Mouse (Mus musculus): ENCODE data around the gene Armh3.

Gene Armh3

DNA sequence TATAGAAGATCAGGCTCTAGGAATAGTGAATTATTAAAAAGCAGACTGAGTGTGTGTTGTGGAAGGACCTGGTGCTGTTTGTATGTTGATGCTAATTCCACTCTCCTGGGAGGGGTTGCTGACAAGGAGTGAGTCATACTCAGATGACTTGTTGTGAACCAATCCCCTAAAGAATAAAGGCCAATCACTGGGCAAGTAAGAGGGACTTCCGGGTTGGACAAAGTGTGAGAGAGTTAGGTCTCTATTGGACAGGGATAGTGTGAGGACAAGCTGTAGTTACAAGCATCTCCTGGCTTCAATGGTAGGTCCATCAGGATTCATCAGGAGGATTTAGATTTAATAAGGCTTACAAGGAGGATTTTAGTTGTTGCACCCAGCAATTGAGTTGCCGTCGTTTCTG, 10.1 kb downstream of the Armh3 start:
- no peak for DNase-seq (ENCODE audit: low read depth)

DNA sequence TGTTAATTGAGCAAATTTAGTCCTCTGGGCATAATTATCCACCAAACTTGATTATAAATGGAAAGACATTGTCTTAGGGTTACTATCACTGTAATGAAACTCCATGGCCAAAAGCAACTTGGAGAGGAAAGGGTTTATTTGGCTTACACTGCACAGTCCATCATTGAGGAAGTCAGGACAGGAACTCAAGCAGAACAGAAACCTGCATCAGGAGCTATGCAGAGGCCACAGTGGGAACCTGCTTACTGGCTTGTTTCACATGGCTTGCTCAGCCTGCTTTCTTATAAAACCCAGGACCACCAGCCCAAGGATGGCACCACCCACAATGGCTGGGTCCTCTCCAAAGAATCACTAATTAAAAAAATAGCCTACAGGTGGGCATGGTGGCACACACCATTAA, 13.9 kb downstream of the Armh3 start:
- no peak for DNase-seq (ENCODE audit: low read depth)

DNA sequence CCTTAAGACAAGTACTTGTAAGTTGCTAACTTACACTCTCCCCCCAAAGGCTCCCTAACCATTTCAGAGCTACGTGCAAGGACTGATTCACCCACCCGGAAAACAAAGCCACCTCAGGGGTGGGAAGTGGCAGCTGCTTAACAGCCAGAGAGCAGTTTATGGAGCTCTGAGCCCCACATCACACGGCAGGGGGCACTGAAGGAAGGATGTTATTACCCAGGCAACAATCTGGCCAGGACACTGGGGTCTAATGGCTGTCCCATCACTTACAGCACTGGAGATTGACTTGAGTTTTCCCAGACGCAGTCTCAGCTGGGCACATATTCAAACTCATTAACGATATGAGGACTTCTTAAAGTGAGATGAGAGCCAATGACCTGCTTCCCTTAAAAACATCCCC, 37.5 kb downstream of the Armh3 start:
- no peak for DNase-seq (ENCODE audit: low read depth)

DNA sequence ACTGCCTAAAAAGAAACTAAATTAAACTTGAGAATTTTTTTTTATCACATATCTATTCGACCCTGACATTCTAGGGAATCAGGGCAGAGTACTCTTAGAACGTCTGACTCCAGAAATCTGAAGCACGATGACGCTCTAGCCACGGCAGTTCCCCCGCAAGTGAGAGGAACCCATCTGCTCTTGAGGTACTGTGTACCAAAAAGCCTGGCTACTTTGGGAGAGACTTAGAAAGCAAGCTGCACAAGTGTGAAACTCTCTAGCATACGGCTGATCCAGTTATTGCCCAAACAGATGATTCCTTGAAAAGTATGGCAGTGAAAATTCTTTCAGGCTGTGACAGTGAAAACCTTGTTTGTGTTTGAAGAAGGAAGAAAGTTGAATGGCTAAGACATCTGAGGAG, 41.6 kb downstream of the Armh3 start:
- DNase-seq (ENCODE audit: low read depth), result no peak

DNA sequence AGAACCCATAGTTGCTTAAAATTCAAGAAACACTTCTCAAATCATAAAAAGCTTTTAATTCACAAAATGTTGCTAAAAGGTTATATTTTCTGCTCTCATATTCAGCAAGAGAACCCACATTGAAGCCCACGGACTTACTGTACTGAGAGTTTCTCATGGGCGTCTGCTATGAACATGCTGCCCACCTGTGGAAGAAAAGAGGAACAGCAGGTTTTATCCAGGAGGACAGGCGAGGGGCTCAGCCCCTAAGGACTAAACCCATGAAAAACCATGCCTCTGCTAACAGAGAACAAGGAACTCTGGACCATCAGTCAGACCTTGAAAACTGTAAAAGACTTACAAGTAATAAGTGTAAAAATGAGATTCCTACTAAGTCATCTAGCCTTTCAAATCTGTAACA, 45.0 kb downstream of the Armh3 start:
- no peak for DNase-seq (ENCODE audit: low read depth)

DNA sequence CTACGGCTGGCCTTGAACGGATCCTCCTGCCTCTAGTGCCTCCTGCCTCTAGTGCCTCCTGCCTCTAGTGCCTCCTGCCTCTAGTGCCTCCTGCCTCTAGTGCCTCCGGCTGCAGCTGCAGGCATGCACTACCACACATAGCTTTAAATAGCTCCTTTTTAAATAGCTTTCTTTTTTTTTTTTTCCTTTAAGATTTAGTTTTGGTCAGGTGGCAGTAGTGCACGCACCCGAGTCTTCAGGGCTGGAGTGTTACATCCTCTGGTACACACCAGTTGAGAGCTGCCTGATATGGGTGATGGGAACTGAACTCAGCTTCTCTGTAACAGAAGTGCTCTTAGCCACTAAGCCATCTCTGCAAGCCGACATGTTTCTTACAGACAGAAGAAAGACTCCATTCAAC, 49.1 kb downstream of the Armh3 start:
- DNase-seq (ENCODE audit: low read depth), result no peak

DNA sequence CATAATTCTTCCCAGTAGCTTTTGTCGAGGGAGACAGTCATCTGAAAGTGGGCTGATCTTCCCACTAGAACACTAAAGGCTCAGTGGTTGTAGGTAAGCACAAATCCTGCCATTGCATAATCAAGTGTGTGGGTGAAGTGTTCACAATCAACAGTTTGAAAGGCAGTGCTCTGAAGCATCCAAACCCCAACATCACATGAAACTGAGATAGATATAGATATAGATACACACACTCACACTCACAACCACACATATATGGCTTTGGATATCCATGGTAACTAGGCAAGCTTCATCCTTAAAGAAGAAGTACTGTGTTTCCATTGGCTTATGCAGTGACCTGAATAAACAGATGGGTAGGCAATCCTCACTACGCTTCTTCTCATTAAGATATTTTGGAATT, 50.5 kb downstream of the Armh3 start:
- DNase-seq (ENCODE audit: low read depth), result no peak

DNA sequence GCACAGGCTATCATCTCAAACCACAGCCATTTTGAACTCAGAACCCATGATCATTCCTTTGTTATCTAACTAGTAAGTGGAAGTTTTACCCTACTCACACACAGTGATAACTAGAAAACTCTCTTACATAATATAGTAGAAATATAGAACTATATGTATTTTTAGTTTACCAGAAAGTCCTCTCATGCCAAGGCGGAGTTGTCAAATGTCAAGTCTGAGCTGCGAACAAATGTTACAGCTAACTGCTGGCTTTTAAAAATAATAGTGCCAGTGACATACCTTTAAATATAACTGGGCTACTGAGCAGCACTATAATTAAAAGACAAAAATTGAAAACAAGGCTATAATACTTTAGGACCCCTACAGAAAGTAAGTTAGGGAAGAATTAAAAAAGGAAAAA, 51.0 kb downstream of the Armh3 start:
- no peak for DNase-seq (ENCODE audit: low read depth)

DNA sequence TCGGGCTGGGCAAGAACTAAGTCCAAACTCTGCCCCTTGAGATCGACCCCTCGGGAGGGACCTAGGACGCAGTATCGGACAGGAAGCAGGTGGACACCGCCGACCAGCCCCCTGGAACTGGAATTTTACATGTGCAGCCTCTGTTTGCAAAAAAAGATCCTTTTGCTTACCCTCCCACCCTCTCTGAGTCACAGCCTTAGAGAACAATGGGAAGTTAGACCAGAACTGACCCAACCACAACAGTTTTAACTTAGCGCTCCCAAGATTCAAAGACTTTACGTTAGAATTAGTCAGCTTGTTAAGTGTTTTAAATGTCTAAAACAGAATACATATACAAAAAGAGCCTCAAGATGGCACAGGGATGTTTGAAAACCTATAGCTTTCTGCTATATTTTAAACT, 51.7 kb downstream of the Armh3 start:
- no peak for DNase-seq (ENCODE audit: low read depth)

DNA sequence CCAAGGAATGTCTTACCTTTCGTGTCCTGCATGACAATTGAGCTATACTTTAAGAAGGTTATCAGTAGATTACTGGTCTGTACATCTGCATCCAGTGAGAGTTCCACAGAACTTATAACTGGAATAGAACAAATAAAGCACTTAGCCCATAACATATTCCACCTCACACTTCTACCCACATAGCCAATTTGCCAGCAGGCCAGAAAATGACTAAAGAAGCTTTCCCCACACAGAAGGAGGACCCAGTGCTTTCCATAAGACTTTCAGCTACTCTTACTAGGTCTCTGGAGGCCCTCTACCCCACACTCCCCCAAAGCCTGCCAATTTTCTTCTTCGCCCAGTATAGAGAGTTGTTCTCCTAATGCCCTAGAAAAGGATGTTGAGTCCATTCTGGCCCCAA, 52.3 kb downstream of the Armh3 start:
- DNase-seq (ENCODE audit: low read depth), result no peak

DNA sequence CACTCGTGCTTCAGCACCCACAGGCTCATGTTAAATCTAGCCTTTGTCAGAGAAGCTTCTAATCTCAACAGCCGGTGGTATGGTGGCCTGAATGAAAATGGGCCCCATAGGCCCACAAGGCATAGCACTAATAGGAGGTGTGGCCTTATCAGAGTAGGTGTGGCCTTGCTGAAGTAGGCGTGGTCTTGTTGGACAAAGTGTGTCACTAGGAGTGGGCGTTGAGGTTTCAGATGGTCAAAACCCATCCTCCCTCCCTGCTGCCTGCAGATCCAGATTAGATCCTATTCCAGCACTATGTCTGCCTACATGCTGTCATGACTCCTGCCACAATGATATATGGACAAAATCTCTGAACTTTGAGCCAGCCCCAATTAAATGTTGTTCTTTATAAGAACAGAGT, 54.5 kb downstream of the Armh3 start:
- no peak for DNase-seq (ENCODE audit: low read depth)

DNA sequence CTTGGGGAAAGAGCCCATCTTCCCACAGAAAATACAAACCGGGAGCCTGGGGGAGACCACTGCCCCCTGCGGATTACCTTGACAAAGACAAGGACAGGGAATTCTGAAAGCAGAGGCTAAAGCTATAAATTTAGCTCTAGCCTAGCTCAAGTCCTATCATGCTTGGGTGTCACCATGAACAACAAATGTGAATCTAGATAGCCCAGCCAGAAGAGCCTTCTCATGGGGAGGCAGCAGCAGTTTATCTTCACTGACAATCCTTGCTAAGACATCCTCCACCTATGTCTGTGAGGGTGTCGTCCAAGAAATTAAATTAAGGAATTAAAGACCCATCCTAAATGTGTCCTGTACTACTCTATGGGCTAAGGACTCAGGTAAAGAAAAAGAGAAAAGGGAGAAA, 60.2 kb downstream of the Armh3 start:
- no peak for DNase-seq (ENCODE audit: low read depth)

DNA sequence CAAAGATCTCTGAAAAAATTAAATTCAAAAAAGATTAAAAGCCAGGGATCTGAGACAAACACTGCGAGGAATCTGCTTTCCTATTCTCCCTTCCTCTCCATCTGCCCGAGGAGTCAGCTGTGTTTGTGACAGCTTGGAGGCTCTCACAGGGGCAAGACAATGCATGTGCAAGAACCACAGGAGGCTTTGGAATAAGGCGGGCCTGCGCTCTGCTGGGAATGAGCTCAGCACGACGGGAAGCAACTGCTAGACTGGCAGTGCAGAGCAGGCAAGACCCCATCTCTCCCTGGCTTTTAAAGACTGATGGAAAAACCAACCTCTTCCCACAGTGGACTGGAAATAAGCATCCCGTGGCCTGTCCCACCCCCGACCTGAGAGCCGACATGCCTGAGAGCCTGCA, 60.8 kb downstream of the Armh3 start:
- no peak for DNase-seq (ENCODE audit: low read depth)

DNA sequence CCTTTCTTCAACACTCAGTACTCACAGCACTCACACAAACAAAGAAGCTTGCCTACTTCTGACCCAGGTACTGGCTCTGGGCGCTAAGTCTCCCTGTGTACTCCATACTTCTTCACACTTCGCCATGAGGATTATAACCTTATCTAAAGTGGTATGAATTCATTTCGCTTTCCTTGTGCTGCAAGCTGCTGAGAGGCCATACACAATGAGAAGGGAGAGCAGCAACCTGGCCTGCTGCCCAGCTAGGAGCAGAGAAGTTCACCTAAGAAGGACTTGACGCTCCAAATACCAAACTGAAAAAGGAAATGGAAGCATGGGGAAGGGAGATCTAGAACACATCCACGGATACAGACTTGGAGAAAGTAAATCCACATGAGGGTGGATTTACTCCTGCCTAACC, 71.1 kb downstream of the Armh3 start:
- no peak for DNase-seq (ENCODE audit: low read depth)

DNA sequence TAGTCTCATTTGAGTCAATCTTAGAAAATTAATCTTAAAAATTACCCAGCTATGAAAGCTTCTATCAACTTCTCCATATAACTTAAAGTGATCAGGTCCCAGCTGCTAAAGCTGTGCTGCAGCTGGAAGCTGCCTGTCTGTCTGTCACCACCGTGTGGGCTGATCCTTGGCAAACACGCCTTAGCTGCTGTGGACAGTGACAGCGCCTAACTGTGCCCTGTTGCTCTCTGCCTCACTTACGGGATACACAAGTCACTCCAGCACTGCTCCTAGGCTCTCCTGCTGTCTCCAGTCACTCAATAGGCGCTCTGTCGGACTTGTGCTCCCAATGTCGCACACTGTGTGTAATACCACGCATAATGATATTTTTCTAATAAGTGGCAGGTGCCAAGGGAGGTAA, 71.9 kb downstream of the Armh3 start:
- DNase-seq (ENCODE audit: low read depth), result no peak

DNA sequence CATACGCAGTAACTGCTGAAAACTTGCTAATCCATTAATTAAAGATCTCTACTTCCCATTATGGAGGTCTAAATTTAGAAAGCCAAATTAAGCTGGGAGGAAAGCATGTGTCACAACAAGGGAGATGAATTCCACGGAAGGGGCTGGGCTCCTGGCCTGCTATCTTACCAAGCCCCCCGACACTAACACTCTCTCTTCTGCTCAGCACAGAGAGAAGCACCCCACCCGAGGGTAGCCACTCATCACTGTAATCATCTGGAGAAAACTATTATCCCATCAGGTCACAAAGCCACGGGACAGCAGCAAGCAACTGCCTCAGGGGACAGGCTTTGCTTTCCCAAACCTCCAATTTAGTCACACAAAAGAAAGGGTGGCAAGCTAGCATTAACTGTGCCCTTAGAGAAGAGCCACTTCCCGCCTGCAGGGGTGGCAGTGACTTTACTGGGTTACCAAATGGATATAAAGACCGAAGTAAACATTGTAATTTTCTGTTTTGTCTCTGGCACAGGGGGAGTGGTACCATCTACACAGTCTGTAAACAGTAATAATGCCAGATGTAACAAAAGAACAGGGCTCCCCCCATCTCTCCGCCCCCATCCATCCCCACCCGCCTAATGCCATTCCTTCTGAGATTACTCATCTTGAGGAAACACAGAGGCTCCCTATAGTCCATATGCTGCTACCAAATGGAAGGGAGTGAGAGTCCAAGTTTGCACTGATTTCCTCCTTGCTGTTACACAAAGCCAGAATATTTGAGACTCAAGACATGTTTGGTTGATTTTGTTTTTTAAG, 77.8 kb downstream of the Armh3 start:
- no peak for DNase-seq (ENCODE audit: low read depth)

DNA sequence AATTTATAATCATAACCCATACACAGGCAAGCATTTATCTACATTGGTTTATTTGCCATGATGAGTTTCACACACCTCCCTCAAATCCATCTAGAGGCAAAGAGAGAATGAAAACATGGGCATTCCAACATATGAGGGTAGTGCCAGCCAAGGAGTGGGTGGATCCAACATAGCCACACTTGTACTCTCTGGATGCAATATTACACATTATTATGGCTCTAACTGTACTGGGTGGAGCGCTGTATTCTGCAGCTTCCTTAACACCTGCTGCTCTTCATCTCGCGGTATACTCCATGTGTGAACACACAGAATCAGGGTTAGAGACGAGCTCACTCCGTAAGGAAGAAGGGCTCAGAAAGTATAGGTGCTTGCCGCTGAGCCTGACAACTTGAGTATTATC, 79.9 kb downstream of the Armh3 start:
- no peak for DNase-seq (ENCODE audit: low read depth)

DNA sequence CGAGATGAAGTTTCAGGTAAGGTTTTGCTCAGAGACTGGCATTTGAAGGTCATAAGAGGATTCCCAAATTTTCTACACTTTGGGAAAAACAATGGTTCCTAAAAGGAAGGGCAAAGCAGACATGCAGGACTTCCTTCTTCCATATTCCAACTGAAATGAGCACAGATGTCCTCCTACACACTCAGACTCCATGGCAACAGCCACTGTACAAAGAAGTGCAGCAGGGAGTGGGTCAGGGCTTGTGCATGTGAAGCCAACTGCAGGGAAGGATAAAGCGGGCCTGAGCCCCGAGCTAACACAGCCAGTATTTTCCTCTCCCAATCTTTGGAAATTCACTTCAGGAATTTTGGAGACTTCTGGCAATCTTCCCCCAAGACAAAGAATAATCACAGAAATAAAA, 80.4 kb downstream of the Armh3 start:
- DNase-seq (ENCODE audit: low read depth), result no peak

DNA sequence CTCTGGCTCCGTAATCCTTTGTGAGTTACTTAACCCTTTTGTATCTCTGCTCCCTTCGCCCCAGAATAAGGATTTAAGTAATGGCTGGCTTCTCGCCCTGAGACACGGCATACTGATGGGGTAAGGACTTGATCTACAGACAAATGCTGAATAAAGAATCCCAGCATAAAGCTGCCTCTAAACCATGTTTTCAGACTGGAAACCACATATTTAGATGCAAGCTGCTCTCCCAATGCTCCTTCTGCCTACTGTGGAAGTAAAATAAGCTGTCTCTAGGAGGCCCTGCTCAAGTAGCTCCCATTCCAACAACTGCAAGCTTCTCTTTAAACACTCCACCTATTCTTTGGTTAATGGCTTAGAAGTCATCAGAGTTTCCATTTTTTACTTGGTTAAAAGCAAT, 81.8 kb downstream of the Armh3 start:
- no peak for DNase-seq (ENCODE audit: low read depth)

DNA sequence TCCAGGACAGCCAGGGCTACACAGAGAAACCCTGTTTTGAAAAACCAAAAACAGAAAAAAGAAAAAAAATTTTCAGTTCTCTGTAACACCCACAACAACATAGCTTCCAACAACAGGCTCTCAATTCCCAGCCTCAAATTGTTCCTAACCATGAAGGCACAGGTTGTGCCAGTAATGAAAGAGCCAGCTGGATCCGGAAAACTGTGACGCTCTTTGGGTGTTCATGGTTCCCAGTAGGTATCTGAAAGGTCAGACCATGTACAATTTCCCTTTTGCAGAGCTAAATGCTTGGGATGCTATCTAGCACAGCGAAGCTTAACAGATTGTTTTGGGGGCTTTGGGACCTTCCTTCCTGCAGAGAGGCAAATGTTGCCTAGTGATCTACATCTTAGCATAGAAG, 82.3 kb downstream of the Armh3 start:
- no peak for DNase-seq (ENCODE audit: low read depth)

DNA sequence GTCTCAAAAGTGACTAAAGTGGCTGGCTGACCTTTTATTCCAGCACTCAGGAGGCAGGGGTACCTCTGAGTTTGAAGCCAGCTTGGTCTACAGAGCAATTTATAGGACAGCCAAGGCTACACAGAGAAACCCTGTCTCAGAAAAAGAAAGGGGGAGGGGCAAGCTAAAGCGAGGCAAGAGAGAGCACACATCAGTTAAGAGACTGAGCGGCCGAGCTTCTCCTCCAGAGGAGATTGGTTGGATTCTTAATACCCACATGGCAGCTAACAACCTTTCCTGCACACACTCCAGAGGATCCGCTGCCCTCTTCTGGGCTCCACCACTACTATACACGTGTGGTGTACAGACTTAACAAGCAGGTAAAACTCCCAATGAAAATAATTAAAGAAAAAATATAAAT, 85.3 kb downstream of the Armh3 start:
- DNase-seq (ENCODE audit: low read depth), result no peak

DNA sequence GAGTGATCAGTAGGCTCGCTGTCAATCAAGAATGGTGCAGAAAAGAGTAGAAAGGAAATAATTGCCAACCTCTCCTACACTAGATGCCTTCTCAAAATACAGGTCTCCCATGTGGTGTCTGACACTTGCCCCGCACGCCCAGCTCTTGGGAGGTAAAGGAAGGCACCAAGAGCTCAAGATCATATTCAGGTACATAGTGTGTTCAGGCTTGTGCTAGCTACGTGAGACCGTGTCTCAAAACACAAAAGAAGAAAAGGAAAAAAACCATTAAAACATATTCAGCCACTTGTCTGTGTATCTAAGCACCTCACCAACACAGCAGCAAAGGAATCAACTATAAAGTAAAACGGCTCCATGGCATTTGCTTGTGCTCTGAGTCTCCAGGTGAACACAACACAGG, 85.9 kb downstream of the Armh3 start:
- DNase-seq (ENCODE audit: low read depth), result no peak

DNA sequence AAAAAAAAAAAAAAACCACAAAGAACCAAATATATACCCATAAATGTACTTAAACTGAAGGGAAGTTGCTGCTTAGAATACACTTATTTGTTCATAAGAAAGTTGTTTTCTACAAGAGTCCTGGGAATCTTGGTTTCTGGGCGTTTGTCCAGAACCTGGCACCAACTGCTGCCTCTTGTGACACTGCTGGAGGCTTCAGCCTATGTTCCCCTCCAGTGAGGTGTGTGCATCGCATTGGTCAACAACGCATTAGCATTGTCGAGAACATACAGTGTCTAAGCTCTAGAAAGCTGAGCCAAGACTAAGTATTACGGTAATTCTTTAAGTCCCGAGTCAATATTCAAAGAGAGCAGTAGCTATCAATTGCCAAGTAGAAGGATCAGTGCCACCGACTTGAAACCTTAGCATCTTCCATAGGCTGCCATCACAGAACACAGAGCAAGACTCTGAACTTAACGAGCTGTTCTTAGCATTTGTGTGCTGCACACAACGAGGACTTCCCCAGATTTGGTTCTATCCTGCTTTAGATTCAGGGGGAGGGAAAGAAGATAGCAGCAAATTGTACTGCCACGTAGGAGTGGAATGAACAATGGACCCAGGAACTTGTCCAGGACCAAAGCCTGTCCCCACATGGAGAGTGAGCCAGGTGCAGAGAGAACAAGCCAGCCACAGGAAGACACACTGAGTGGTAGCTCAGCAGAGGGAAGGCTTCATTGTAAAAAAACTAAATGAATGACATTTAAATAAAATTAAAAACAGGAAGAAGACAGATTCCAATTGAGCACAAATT, 86.9 kb downstream of the Armh3 start:
- DNase-seq (ENCODE audit: low read depth), result peak; percentile 12

DNA sequence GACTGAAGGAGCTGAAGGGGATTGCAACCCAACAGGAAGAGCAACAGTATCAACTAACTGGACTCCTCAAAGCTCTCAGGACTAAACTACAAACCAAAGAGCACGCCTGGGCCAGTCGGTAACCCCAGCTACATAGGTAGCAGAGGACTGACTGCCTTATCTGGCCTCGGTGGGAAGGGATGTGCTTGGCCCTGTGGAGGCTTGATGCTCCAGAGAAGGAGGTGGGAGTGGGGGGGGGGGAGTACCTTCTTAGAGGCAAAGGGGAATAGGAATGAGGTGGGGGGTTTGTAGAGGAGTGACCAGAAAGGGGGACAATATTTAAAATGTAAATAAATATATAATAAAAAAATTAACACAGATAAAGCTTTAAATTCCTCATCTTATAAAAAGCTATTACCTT, 90.0 kb downstream of the Armh3 start:
- DNase-seq (ENCODE audit: low read depth), result no peak

All from fibroblast of lung, adult 2 months (primary cell).